Mouse (Mus musculus) adipose tissue, adult 10 weeks (tissue): Measurements from ENCODE around the gene Kcnb1. TPM values are rescaled to one million over a fixed set of nuclear protein-coding genes. Genes with fewer than 3 reads are reported as not detected.

Experiments
- polyA plus RNA-seq: library from polyadenylated mRNA; stranded (reverse); fragments of 350-450 nt; fragmentation: Illumina TruSeq; extraction: RNeasy Lipid Tissue Mini Kit (QIAGEN cat#74804); gene quantifications from one replicate; pipeline ENCODE4 v1.2.3, GENCODE M21; 2014; ENCODE audit warnings: low read depth, low replicate concordance

The Kcnb1 gene
- 7.3 TPM for polyA plus RNA-seq

GRCm38 (mm10) chr2:167190076-167190399 is at the start of gene Kcnb1:
TSS of gene Kcnb1 (minus strand) at chr2:167190155.

GRCm38 (mm10) chr2:167062965-167063880 is 126.7 kb downstream of the Kcnb1 start, which contains the start of gene Znfx1:
TSS of gene Znfx1 (minus strand) at chr2:167063015.

Other genes starting within 250 kb of the Kcnb1 start
- 72.0 TPM for gene Stau1, start 193.9 kb downstream of the Kcnb1 start, polyA plus RNA-seq
- gene Ddx27, start 175.0 kb downstream of the Kcnb1 start, polyA plus RNA-seq: 28.2 TPM
- gene Znfx1, start 127.1 kb downstream of the Kcnb1 start, polyA plus RNA-seq: 51.5 TPM
- 30.7 TPM for gene Ptgis, start 50.4 kb upstream of the Kcnb1 start, polyA plus RNA-seq
- 10.5 TPM for gene B4galt5, start 159.0 kb upstream of the Kcnb1 start, polyA plus RNA-seq
- gene Slc9a8, start 231.6 kb upstream of the Kcnb1 start, polyA plus RNA-seq: 29.0 TPM